Mouse (Mus musculus) liver (tissue): ENCODE data around the gene Pgpep1l.
"Not testable (repeated sequence)": the region's sequence is repeated elsewhere in the genome, so short reads cannot be mapped to it uniquely, and the experiment has no call there.

Source experiments
- DNase-seq: peaks from one replicate; pipeline ENCODE4 v3.0.0-alpha.2; 2020; ENCODE audit warnings: mixed read lengths

Pgpep1l gene

DNA sequence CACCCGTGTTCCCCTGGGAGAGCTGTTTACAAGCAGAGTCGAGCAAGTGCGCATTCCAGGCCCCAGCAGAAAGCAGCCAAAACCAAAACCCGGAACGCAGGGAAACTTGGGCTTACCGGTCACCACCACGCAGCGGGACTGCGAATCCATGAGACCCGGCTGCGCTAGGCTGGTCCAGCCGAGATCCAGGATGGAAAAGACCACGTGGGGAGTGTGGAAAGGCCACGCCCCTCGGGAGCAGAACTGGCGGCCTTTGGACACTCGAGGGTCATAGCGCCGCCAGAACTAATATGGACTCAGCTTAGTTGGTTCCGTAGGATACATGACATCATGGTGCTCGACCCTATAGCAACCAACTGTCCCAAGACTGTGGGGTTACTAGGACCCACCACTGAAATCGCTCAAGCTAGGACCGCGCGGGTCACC lies at the start of gene Pgpep1l:
Pgpep1l (minus strand) TSS at position 206 of the 426 bp plus-strand sequence.
- peak; percentile 17 for DNase-seq

DNA sequence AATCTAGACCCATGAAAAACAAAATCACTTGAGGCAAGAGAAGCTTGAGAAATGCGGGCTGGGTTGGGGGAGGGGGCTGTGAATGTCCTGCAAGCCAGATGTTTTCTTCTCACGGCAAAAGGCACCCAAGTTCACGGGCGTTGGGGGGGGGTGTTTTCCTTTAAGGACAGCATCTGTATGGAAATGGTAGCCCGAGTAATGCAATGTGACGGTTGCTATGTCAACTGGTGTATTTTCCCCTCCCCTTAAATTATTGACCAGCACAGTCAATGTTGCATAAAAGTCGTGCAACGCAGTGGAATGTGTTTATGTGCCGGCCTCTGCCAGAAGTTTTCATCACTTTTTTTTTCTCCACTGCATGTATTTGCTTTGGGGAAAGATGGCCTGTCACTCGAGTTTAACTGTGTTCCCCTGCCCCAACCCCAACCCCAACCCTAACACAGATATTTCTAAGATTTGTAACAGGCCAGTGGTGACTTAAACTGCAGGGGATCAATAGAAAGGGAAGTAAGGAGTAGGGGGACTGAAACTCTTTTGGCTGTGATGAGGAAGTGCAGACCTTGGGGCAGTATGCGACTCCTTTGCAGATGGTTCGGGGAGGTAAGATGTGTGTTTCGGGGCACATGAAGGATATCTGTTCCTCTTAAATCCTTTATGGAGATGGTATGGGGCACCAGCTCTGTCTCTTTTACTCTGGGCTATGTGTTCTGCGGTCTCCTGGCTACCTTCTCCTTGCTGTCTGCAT lies 49.2 kb upstream of the Pgpep1l start:
- DNase-seq, result no peak

DNA sequence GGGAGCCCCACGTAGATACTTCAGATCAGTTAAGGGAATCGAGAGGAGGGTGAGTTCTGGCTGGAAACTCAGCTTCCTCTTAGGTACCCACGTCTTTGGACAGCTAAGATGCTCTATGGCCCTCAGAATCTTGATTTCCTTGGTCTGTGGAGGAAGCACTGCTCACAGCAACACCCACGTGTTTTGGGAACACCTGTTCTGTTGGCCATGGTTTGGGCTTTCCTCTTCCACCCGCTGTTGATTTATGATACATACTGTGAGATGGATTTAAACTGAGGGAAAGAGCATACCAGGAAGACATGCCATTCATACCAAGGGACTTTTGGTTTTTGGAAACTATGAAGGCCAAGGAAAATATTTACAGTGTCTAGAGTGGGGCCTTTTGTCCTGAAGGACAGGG lies 48.4 kb upstream of the Pgpep1l start:
- no peak for DNase-seq

DNA sequence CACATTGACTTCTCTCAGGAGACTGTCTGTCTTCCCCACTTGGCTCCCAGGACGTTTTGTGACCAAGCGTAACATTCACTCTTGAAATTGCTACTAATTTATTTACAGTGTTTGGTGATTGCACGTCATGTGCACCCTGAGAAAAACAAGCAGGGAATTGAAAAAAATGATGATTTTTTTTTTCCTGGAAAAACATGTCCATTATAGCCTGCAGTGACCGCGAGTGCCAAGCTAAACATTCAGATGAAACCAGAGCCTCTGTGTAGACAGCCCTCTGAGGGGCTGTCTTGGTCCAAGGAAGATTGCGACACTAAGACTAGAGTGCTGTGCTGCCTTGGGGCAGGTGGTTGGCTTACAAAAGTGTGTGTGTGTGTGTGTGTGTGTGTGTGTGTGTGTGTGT lies 47.4 kb upstream of the Pgpep1l start:
- DNase-seq, result no peak

DNA sequence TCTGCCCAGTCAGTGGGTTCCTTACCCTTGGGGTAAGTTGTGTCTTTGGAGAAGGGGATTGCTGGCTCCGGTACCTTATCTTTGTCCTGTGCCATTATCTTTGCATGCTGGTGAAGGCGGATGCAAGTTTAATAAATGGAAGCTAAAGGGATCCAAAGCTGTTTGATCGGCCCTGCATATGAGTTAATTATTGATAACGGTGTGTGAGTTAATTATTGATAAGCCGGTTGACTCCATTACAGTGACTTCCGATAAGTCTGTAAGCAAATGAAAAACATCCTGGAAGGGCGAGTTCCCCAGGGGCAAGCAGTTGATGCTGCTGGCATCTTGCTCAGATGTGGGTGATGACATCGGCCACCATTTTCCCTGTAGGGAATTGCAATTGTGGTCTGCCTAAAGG lies 42.7 kb upstream of the Pgpep1l start:
- DNase-seq, result no peak

DNA sequence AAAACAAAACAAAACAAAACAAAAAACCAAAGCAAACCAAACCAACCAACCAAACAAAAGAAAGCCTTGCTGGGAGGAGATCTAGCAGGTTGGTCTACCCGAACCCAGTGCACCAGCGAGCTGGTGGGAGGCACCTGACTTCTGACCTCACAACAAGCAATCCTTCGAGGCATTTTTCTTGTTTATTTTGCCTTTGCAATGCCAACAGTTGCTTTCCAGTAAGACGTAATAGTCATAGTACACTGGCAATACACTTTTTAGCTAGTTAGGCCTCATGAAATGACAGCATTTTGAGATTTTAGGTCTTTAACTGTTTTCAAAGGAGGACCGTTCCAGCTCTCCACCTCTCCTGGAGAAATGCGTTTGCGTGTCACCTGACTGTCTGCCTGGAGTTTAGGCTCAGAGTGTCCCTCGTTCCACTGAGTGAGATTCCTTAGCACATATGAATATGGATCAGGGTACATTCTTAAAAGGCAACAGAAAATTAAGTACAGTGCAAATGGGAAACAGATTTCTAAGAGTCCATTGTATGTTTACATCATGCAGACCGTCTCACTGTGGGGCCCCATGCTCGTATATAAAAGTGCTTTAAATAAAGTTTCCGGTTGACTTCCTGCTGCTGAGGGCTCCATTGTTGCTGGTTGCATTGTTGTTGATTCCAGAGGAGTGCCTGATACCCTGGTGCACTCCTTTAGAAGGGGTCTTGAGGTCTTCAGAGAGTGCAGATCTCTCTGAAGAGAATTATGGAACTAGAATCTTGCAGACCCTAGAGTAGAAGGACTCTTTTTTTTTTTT lies 41.9 kb upstream of the Pgpep1l start:
- no peak for DNase-seq

DNA sequence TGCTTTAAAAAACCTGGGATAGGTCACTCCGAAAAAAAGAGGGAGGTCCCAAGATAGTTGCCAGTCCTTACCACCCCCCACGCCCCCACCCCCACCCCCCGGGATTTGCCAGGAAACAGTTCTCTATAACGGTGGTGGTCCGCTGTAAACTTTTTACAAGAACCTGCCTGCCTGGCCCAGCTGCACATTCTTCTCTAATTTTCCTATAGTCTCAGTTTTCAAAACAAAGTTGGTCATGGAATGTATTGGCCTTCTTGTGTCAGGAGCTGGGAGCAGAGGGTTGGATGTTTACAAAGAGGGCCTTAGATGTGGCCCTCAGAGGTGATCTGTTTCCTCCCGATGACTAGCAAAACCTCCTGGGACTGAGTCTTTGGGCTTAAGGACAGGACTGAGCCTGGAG lies 39.7 kb upstream of the Pgpep1l start:
- DNase-seq, result no peak

DNA sequence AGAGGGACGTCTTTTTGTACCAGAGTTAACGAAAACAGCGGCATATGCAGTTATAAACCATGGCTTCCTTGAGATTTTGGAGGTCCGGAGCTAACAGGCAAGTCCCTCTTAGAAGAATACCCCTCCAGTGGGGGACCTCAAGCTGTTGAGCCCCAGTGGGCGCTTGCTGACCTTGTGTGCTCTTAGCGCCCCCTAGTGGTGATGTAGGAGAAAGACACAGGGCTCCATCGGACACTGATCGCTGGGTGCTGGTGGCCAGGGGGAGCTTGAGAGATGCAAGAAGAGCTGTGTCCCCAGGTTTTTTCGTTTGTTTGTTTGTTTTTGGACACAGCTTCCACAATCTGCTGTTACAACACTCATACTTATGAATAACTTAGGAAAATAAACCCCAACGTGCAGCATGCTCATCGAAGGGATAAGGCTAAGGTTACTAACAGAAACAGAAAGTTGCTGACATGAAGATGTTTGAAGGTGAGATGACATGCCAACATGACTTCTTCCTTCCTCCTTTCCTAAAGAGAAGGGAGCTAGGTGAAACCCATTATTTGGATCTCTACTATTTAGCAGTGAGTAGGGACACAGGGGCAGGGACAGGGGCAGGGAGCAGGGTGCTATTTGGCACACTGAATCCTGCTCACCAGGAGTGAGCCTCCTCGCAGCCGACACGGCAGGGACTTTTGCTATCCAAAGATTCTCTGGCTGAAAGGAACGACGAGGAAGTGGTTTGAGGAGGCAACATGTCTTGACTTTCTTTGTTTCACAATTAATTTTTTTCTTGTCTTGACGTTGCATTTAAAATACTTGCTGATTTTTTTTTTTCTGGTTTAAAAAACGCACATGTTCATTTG lies 38.8 kb upstream of the Pgpep1l start:
- DNase-seq, result peak; percentile 60

DNA sequence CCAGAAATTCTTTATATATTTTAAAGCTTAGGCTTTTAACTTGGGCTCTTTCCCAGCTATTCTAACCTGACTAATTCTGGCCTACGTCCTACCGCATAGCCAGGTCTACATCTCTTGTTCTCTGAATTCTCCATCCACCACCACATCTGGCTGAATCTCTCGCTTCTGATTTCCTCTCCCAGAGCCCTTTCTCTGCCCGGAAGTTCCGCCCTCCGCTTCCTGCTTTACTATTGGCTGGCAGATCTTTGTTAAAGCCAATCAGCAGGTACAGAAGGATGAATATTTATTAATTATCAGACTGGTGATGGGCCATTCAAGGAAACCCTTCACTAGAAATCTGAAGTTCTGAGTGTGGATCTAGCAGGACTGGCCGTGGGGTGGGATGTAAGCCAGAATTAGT lies 37.1 kb upstream of the Pgpep1l start:
- DNase-seq, result no peak

DNA sequence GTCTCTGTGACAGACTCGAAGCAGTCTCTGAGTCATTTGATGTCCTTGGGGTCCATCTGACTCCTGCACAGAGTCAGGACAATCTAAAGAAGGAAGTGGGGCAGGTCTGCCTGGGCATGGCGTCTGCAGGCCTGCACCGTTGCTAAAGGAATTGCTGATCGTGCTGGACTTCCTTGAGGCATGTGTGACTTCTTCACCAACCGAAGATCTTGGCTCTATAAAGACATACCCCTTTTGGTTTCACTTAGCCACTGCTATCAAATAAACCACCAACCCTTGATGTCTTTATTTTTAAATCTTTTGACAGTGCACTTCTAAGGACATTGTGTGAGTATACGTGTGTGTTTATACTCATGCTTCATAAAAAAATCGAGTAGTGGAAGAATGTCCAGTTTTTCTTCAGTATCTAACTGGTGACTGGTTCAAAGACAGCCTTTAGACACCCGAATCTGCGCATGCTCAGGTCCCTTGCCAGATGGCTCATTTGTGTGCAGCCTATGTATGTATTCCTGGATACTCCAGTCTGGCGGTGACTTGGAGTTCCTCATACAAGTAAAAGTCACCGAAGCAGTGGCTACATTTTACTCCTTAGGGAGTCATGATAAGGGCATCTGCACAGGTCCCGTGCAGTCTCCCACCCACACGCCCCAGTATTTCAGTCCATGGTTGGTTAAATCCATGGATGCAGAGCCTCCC lies 34.5 kb upstream of the Pgpep1l start:
- no peak for DNase-seq

DNA sequence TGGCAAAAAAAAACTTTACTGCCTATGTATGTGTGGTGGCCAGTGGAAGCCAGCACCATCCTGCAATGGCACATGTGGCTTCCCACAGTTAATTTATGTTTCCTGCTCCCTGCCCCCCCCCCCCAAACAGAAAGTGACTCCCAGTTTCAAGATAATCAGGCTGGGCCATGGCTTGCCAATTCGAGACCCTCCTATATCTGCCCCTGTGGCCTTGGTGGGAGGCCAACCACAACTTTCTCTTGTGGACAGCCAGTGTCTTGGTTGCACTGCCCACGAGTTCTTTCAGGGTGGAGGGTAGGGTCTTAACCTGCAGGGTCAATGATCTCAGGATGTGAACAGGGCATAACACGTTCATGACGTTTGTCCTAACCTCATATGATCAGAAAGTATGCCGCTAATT lies 32.5 kb upstream of the Pgpep1l start:
- no peak for DNase-seq

DNA sequence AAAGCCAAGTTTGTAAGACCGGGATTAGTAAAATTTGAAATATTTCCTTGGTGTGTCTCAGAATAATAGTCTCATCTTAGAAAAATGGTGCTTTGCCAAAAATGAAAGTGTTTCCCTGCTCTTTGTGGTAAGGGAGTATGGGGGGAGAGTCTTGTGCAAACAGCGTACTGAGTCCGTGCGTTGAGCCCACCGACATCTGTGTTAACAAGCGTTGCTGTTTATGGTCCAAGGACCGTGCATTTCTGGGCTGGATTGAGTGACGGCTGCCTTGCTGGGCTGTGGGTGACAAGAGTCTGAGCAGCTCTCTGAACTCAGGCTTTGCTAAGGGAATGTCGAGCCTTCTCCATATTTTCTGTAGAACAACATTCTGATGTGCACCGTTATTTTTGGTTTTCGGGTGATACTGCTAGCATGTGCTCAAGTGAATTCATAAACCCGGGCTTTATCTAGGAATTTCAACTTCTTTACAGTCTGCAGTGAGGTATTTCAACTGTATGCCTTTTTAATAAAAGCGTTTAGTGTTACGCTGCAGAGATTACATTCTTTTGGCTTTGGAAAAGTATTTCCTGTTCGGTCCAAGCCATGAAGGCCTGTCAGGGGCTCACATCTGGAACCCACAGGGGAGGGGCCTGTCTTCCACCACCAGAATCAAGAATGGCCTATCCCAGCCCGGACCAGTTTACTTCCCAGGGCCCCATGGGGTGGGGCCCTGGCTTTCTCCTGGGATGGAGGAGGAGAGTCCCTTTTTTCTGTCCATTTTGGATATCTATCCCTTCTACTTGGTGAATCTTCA lies 30.2 kb upstream of the Pgpep1l start:
- DNase-seq, result no peak

DNA sequence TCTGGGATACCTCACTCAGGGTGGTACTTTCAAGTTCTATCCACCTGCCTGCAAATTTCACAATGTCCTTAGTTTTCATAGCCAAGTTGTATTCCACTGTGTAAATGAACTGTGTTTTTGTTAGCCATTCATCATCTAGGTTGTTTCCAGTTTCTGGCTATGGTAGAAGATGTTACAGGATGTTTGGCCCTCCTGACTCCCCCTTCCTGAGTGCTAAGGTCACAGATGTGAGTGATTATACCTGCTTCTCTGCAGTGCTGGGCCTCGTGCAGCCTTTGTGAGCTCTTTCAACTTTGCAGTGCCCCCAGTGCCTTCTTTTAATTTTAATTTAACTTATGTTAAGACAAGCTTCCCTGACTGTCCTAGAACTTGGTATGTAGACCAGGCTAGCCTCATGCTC lies 27.6 kb upstream of the Pgpep1l start:
- no peak for DNase-seq

DNA sequence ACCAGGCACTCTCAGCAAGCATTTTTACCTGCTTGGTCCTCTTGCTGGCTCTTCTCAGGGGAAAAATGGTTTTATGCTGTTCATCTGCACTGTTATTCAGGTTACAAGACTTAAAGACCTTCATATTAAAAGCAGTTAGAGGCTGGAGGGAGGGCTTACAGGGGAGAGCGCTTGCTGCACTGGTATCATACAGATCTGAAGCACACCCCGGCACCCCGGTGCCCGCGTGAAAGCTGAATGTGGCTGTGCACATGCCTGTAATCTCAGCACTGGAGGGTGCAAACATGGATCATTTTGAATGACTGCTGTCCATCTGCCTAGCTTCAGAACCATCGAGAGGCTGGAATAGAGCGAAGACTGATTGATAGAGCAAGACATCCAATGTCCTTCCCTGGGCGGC lies 25.0 kb upstream of the Pgpep1l start:
- no peak for DNase-seq

DNA sequence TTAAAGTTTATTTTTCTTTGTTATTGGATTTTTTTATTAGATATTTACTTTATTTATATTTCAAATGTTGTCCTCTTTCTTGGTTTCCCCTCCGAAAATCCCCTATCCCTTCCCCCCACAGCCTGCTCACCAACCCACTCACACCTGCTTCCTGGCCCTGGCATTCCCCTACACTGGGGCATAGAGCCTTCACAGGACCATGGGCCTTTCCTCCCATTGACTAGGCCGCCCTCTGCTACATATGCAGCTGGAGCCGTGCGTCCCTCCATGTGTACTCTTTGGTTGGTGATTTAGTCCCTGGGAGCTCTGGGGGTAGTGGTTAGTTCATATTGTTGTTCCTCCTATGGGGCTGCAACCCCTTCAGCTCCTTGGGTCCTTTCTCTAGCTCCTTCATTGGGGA lies 24.0 kb upstream of the Pgpep1l start:
- DNase-seq, result not testable (repeated sequence)

DNA sequence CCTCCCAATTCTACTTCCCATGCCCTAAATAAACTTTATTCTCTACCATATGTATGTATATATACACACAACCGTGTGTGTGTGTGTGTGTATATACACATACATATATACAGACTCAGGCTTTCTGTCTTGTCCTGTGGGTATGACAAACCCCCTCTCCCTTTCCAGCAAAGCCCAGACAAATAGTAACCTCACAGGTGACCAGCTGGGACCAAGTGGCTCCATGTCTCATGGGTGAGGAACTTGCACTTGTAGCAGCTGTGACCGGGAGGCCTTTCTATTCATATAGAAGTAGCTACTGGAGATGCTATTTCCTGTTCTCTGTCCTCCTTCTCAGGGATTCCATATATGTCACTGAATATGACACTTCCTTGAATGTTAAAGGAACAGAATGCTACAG lies 23.5 kb upstream of the Pgpep1l start:
- no peak for DNase-seq

DNA sequence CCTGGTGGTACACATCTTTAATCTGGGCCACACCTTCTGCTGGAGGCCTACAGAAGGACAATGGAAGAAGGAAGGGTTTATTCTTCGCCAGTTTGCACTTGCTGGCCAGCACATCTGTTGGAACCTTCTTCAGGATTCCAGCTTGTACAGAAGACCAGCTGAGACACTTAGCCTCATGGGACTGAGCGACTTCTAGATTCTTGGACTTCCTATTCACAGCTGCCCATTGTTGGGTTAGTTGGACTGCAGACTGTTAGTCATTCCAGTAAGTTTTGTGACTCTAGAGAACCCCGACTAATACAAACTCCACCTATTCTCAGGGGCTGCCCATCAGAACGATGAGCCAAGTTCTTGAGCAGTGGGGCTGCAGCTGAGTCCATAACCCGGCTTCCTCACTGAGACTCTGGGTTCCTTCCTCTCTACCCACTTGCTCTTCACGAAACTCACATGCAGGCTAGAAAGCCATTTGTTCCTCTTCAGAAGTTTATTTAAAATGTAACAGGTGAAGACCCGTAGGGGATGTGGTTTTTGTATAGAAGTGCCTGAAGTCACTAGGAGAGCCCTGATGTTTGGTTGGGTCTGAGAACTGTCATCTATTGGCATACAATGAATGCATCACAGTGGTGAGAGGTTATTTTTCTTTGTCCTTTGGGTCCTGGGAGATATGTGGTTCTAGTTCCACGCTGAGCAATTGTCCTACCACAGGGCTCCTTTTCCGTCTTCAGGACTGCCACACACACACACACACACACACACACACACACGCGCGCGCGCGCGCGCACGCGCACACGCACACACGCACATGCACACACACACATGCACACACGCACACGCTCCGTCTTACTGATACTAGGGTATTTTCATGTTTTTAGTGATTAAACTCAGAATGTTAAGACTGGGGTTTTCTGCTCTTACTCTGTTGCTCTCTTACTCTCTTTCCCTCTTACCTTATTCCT lies 22.8 kb upstream of the Pgpep1l start:
- no peak for DNase-seq

DNA sequence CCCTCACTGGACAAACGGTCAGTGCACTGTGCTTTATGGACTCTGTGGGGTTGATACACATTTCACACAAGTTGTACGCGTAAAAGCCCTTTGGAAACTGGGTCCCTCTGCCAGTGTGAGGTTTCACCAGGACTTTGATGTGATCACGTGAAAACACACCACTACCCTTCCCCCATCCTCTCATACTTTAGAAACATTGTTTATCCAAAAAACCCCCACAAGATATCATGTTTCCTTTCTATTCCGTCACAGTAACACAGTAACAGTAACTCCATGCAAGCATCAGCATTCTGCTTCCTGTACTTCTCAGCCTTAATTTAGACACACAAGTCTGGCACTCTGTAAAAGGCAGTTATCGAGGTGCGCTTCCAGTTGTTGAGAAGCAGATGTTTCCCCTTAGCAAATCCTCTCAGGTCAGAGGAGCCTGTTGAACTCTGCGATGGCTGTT lies 21.8 kb upstream of the Pgpep1l start:
- DNase-seq, result no peak

DNA sequence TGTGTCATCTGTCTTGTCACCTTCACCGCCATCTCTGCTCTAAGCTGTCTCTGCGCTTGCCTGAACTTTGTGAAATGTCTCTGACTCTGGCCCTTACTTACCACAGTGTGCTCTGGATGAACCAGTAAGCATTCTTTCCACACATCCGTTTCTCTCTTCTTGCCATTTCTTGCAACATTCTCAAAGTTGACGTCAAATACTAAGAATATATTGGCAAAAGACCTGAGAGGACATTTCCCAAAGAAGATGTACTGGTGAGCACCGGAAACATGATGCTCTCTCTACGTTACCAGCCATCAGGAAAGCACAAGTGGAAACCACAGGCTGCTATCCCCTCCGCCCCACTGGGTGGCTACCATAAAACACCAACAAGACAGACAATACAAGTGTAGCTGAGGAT lies 19.7 kb upstream of the Pgpep1l start:
- DNase-seq, result no peak

DNA sequence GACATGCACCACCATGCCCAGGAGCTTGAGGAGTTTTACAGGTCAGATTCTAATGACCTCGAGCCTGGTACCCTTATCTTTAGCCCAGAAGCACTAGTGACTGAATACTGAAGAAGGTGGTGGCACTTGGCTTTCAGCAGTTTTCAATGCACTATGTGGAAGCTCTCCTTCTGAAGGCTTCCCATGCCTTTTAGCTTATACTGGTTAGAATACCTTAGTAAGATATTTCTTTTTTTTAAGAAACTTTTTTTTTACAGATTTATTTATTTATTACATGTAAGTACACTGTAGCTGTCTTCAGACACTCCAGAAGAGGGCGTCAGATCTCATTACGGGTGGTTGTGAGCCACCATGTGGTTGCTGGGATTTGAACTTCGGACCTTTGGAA lies 19.1 kb upstream of the Pgpep1l start:
- not testable (repeated sequence) for DNase-seq
